ENCODE assay signal across 18 mouse cellular contexts in genomic region chr10:107344200-107344599, GRCm38 (mm10).
"Had no signal": no experiment of that assay in that cellular context is flagged by ENCODE, and none has a peak within 500 bp of the region (broad histone marks: within the 10 kb centered on the region; RNA-seq: fewer than 3 reads in every experiment).

No protein-coding gene starts in this region.

- H3K9ac ChIP-seq: limb, embryonic 13.5 days; liver, embryonic 12.5 days; liver, embryonic 15.5 days; midbrain, embryonic 13.5 days; stomach, embryonic 15.5 days had no signal

- DNase-seq: kidney, adult 2 months; kidney, postnatal 25 days; layer of hippocampus, adult 9-11 months; liver; lung, adult 18-20 months; right cerebral cortex, postnatal 25 days; spleen, adult 18-20 months; thymus, postnatal 25 days had no signal

- H3K4me3 ChIP-seq: layer of hippocampus, adult 2 months; limb, embryonic 10.5 days; limb, embryonic 13.5 days; liver, embryonic 12.5 days; liver, embryonic 15.5 days; midbrain, embryonic 13.5 days; stomach, embryonic 15.5 days had no signal

- H3K9me3 ChIP-seq: limb, embryonic 10.5 days; limb, embryonic 13.5 days; liver, embryonic 12.5 days; liver, embryonic 15.5 days; midbrain, embryonic 13.5 days; stomach, embryonic 15.5 days had no signal

- ATAC-seq: liver, embryonic 12.5 days; lung, postnatal 0 days; midbrain, embryonic 13.5 days had no signal

- H3K27ac ChIP-seq: kidney, postnatal 0 days; layer of hippocampus, adult 2 months; limb, embryonic 10.5 days; limb, embryonic 13.5 days; liver, embryonic 12.5 days; liver, embryonic 15.5 days; macrophage; midbrain, embryonic 13.5 days; stomach, embryonic 15.5 days had no signal

- H3K4me2 ChIP-seq: limb, embryonic 13.5 days; liver, embryonic 12.5 days; liver, embryonic 15.5 days; midbrain, embryonic 13.5 days; stomach, embryonic 15.5 days had no signal

- H3K4me1 ChIP-seq: limb, embryonic 13.5 days; liver, embryonic 12.5 days; liver, embryonic 15.5 days; midbrain, embryonic 13.5 days; stomach, embryonic 15.5 days had no signal

- H3K36me3 ChIP-seq: limb, embryonic 10.5 days; limb, embryonic 13.5 days; liver, embryonic 12.5 days; liver, embryonic 15.5 days; midbrain, embryonic 13.5 days; stomach, embryonic 15.5 days had no signal

- H3K27me3 ChIP-seq: limb, embryonic 13.5 days; liver, embryonic 12.5 days; liver, embryonic 15.5 days; midbrain, embryonic 13.5 days; stomach, embryonic 15.5 days had no signal
